Mouse (Mus musculus) A20 (cell line): ENCODE results near the gene Dusp5.

ENCODE experiments used
- DNase-seq: peaks from one replicate; pipeline ENCODE4 v3.0.0-alpha.2; 2011; ENCODE audit warnings: low read depth, low spot score

Gene Dusp5

GRCm38 (mm10) chr19:53543602-53544001, 14.7 kb downstream of the Dusp5 start:
- no peak for DNase-seq

DNA sequence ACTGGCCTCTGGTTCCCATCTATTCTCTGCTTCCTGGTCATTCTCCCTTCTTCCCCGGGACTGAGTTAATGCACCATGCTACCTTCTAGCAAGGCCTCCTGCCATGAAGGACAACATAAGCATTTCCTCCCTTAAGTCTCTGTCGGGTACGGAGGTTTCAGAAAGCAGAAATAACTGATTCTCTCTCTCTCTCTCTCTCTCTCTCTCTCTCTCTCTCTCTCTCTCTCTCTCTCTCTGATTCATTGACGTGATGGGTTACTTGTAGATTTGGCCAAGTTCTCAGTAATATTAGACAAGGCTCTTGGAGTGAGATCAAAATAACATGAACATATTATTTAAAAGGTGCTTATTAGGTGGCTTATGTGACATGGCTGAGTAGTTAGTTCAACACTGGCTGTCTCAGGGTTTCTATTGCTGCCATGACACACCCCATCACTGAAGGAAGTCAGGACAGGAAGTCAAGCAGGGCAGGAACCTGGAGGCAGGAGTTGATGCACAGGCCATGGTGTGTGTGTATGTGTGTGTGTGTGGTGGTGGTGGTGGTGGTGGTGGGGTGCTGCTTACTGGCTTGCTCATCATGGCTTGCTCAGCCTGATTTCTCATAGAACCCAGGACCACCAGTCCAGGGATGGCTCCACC, 16.1 kb downstream of the Dusp5 start:
- DNase-seq: no peak

DNA sequence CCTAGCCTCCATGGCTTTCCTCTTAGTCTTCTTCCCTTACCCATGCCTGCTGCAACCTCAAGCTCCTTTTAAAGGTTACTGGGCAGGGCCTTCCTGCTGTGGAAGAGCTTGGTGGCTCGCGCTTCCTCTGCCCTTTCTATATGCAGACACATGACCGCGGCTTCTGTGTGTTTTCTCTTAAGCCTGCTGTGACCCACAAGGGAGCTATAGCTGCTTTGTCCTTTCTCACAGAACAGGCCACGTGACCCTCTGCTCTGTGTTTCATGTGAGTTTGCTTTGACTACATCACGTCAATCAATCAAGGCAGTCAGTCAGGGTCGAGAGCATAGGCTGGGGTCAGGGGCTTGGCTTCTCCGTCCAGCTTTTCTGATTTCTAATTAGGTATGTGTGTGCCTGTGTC, 18.7 kb downstream of the Dusp5 start:
- DNase-seq: no peak

DNA sequence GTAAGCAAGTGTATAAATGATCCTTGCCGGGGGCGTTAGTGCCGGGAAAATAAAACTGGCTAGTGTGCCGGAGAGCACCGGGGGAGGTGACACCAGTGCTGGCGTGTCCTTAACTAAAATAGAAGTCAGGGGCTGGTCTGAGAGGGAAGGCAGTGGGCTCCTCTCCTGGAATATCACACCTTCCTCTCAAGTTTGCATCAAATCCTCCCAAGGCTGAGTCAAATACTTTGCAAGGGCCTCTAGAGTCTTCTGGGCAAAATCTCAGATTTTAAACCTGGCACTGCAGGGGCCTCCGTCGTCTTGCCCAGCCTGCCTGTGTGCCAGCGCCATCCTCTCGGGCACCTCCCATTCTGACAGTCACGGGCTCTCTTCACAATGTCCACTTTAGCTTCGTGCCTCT, 22.1 kb downstream of the Dusp5 start:
- no peak for DNase-seq

DNA sequence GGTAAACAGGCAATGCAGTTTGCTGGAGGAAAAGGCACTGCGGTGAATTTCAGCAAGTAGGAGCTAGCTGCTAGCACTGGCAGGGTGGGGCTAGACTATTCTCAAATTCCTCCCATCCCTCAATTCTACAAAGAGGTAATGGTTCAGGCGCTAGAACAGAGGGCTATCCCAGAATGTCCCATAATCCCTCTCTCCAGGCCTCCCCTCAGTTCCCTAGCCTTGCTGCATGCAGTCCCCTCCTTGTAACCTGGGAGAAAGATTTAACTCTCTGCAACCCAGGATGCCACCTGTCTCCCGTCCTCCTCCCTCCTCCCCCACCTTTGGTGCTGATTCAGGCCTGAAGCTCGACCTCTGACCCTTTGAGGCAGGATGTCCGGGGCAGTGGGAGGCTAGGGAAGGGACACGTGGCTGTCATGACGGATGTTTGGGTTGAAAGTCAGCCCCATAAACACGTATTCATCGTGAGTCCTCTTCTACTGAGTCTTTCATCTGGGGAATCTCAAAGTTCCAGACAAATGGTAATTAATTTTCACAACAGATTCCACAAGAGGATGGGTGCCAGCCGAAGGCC, 23.4 kb downstream of the Dusp5 start:
- no peak for DNase-seq

DNA sequence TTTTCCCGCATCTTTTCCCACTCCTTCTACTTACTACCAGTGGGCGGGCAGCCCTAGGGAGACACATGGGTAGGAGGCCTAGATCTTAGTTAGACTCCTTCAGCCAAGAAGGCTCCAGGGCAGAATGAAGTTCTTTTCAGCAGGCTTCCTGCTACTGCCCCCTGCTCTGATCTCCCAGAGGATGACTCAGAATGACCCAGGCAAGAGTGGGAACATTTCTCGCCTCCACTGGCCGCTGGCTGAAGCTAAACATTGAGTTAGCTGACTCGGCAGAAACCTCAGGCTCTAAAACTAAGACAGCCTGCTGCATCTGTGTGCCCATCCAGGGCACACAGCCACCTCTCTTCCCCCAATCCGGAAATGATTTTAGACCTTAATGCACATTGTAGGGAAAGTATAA, 23.9 kb downstream of the Dusp5 start:
- DNase-seq: no peak

DNA sequence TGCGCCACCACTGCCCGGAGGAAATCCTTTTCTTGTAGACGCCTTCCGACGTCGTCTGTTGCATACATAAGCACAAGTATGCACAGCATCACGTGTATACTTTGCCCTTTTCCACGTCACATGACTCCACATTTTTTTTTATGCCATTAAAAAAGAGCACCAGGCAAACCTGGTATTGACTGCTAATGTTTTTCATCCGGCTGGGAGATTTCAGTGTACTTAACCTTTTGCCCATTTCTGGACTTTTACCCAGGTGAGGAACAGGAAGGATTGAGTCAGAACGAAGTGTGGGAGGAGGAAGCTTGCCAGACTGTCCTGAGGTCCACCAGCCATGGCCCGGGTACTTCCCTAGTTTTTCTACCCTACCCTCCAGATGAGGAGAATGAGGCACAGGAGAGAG, 25.5 kb downstream of the Dusp5 start:
- no peak for DNase-seq

- no peak for DNase-seq
These were observed 26.2 kb downstream of the Dusp5 start for GRCm38 (mm10) chr19:53554981-53555616.

DNA sequence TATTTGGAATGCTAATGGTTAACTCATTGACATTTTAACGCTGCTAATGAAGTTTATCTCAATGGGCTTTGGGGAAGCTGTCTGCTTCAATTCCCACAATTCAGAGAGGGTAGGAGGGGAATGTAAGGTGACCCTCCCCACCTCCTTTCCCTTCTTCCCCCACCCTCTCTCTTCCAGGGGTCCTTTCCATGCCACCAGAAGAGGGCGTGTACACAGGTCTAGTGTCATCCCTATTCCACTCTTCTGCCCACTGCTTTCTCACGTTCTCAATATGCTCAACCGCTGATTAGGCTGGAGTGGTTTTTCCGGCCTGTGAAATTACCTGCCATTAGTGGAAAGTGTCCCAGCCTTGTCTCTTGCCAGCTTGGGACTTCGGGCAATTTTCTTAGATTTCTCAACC, 27.9 kb downstream of the Dusp5 start:
- no peak for DNase-seq

DNA sequence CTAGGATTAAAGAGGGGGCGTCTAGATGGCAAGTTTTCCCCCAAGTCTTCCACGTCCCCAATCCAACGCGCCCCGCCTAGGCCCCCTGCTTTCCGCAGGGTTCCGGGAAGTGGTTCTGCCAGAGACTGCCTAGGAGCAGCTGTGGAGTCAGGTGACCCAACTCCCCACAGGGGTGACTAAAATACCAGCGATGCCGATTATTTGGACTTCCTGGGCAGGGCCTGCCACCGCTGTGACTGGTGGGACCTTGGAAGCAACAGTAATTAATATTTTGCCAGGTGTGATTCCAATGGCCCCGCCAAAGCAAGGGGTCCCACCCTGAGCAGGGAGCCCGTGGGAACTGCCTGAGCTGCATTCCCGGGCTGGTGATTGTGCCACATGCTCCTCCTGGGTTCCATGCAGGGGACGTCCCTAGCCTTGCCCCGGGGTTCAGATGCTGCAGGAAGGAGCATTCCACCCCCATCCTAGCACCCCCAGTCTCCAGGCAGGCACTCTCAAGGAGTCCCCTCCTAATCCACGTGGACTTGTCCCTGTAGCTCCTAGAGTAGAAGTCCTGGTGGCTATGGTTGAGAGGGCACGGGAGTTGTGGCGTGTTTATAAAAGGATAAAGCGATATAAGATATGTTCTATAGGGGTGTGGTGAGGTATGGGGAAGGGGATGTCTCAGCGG, 28.5 kb downstream of the Dusp5 start:
- DNase-seq: no peak

- no peak for DNase-seq
These were observed 31.5 kb downstream of the Dusp5 start for GRCm38 (mm10) chr19:53560436-53560835.

DNA sequence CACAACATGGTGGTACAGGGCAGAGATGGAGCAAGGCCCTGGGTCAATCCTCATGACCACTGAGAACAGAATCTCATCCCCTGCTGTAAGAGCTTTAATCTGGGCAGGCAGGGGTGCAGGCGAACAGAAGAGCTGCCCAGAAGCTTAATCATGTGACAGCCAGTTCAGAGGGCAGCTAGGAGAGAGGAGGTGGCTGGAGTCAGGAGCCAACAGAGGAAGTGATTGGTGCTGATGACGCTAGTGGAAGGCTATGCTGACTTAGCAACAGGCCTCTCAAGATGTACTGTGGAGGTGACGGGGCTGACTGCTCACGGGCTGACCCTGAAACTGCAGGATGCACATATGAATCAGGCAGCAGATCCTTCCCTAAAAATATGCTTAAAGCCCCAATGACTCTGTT, 35.3 kb downstream of the Dusp5 start:
- no peak for DNase-seq

- DNase-seq: no peak
These were observed 36.8 kb downstream of the Dusp5 start for GRCm38 (mm10) chr19:53565565-53566277.

DNA sequence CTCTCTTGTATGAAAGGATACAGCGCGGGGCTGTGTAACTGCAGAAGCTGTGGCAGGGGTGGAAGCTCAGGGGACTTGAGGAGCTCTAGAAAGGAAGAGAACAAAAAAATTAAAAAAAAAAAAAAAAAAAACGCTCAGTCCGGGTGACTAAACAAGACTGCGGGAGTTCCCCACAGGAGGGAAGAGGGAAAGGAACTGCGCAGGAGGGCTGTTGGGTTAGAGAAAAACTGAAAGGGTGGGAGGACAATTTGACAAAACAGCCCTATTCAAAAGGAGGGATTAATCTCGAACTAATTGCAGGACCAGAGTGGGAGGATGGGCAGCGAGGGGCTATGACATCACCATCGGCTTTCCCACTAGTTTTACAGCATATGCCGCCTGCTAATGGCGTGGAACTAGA, 39.0 kb downstream of the Dusp5 start:
- no peak for DNase-seq

DNA sequence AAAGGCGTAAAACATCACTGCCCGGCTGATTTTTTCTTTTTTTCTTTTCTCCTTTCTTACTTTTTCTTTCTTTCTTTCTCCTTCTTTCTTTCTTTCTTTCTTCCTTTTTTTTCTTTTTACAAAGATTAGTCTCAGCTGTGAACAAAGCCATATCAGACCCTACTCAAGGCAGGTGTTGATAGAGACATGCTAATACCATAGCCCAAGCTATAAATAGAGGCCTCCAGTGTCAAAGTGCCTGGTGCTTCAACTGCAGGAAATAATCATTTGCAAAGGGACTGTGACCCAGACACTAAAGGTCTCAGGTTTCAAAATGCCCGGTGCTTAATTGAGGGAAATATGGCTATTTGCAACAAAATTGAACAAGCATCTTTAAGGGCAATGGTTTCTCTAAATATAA, 39.6 kb downstream of the Dusp5 start:
- no peak for DNase-seq

- DNase-seq: no peak
These were observed 42.1 kb downstream of the Dusp5 start for GRCm38 (mm10) chr19:53571056-53571455.

- no peak for DNase-seq
These were observed 42.9 kb downstream of the Dusp5 start for GRCm38 (mm10) chr19:53571501-53572428.

- DNase-seq: no peak
These were observed 43.7 kb downstream of the Dusp5 start for GRCm38 (mm10) chr19:53572607-53573006.

DNA sequence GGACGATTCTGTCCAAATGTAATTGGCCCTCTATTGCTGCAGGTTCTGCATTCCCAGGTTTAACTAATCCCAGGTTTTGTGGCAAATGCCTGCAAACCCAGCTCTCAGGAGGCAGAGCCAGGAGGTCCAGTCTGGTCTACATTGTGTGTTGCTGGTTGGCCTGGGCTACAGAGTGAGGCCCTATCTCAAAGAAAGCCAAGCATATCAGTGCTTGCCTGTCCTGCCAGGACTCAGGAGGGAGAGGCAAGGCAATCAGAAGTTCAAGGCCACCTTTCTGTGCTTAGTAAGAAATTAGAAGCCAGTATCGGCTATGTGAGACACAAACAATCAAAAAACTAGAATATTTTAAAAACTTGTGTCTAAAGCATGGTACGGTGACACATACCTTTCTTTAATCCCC, 44.2 kb downstream of the Dusp5 start:
- DNase-seq: no peak

DNA sequence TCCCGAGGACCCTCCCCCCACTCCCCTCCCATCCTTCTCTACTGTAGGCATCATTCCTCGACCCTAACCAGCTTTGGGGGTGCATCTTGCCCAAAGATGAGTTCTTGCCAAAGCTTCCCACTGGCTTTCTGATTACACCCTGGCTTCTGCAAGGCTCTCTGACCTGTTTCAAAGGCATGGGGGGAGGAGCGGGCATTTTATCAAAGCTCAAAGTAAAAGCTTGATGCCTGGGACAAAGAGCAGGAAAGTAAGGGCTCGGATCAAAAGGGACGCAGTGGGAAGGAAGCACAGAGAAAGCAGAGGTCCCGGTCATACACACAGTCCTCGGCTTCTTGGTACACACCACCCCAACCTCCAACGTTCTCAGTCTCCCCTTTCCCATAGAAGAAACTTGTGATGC, 45.2 kb downstream of the Dusp5 start:
- DNase-seq: no peak

DNA sequence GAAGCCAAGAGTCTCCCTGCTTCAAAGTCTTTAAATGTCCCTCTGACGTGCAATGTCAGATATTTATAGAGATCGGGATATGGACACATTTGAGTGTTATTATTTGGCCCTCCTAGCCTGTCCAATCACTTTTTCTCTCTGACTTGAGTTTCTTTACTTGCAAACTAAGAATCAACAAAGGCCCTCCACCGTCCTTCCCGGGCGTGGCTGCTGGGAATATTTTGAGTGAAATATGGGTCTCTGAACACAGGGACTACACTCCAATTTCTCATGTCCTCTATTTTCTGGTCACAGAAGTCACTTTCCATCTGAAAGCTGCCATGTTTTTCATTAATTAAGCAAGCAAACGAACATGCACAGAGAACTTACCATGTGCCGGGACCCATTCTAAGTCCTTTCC, 45.6 kb downstream of the Dusp5 start:
- no peak for DNase-seq
